Mouse (Mus musculus) kidney, embryonic 14.5 days (tissue): ENCODE data around the gene Trpv5. TPM values are rescaled to one million over a fixed set of nuclear protein-coding genes. Genes with fewer than 3 reads are reported as not detected.
A peak's percentile ranks its signal among the peaks of the same experiment; 100 is the strongest.

ENCODE experiments used
- ATAC-seq: fragments of 200-750 bp; cut with Nextera tagmentation; 2 replicates; pipeline ENCODE4 v1.8.0; 2017; ENCODE audit warnings: moderate number of reproducible peaks, mild to moderate bottlenecking, moderate TSS enrichment, moderate library complexity; ENCODE audit not compliant: low FRiP score, low TSS enrichment
- H3K27ac ChIP-seq: fragments of 300-500 bp; sonication (generic); 2 replicates; pipeline ENCODE4 v1.5.1; 2014; ENCODE audit warnings: low read depth, mild to moderate bottlenecking, low read length, moderate library complexity, mixed read lengths
- H3K27me3 ChIP-seq: fragments of 300-500 bp; sonication (generic); 2 replicates; pipeline ENCODE4 v1.6.1; 2014; ENCODE audit warnings: mild to moderate bottlenecking, low read length; ENCODE audit not compliant: control insufficient read depth, insufficient read depth
- H3K36me3 ChIP-seq: fragments of 300-500 bp; sonication (generic); 2 replicates; pipeline ENCODE4 v1.6.1; 2014; ENCODE audit warnings: low read length, mixed read lengths; ENCODE audit not compliant: control insufficient read depth, insufficient read depth
- H3K4me1 ChIP-seq: fragments of 300-500 bp; sonication (generic); 2 replicates; pipeline ENCODE4 v1.6.1; 2014; ENCODE audit warnings: low read length, mixed read lengths; ENCODE audit not compliant: control insufficient read depth, insufficient read depth
- H3K4me2 ChIP-seq: fragments of 300-500 bp; sonication (generic); replicated peaks from 2 replicates; pipeline ENCODE4 v1.6.1; 2014; ENCODE audit warnings: low read depth, mild to moderate bottlenecking, low read length
- H3K4me3 ChIP-seq: fragments of 300-500 bp; sonication (generic); 2 replicates; pipeline ENCODE4 v1.5.1; 2014; ENCODE audit warnings: mild to moderate bottlenecking, low read length
- H3K9ac ChIP-seq: fragments of 300-500 bp; sonication (generic); 2 replicates; pipeline ENCODE4 v1.6.1; 2014; ENCODE audit warnings: low read depth, mild to moderate bottlenecking, low read length, moderate library complexity
- H3K9me3 ChIP-seq: fragments of 300-500 bp; sonication (generic); 2 replicates; pipeline ENCODE4 v1.6.1; 2016; ENCODE audit warnings: low read length; ENCODE audit not compliant: control insufficient read depth
- WGBS: fragments of 180-500 bp; shearing (Covaris S2); extraction: QIAGEN DNeasy Blood & Tissue Kit; methylation state at CpG from one replicate; pipeline ENCODE4 v1.1.7; 2014; 5-methylcytosine and 5-hydroxymethylcytosine counted together
- polyA plus RNA-seq: library from polyadenylated mRNA; unstranded; fragments of >200 nt; fragmentation: Nextera tagmentation; extraction: Ambion mirVana; gene quantifications from 2 replicates; pipeline ENCODE4 v1.2.1, GENCODE M21; 2014

Gene Trpv5
- polyA plus RNA-seq, 1 experiment from 2014 or later, result 0.16 TPM

GRCm38 (mm10) chr6:41605794-41606104 lies 74.8 kb downstream of the Trpv5 start:
- Histone ChIP-seq H3K9me3 (no peaks in the 10 kb centered on the region), H3K27me3 (no peaks in the 10 kb centered on the region), H3K36me3 (no peaks in the 10 kb centered on the region), H3K9ac (peak overlapping the region; percentile 75), H3K27ac (no peak overlapping the region), H3K4me2 (peak overlapping the region; percentile 93), H3K4me1 (0 out of 2 replicates have a peak, but pooled peaks cover 6% of the 10 kb centered on the region), H3K4me3 (peak overlapping the region; percentile 66)
- 1% methylated on average over 7 of the region's 7 CpGs for WGBS
- peak; percentile 43 for ATAC-seq

GRCm38 (mm10) chr6:41605061-41605793 lies 75.3 kb downstream of the Trpv5 start, which contains the start of gene Ephb6:
Gene Ephb6 (plus strand): TSS chr6:41605482.
- ATAC-seq, result peak; percentile 98
- Histone ChIP-seq H3K4me2 (peak within 1 kb of the TSS; percentile 93), H3K27ac (peak within 1 kb of the TSS; percentile 85), H3K27me3 (no peaks in the 10 kb centered on the region), H3K36me3 (no peaks in the 10 kb centered on the region), H3K4me1 (0 out of 2 replicates have a peak, but pooled peaks cover 6% of the 10 kb centered on the region), H3K9ac (peak within 1 kb of the TSS; percentile 75), H3K4me3 (peak within 1 kb of the TSS; percentile 66), H3K9me3 (no peaks in the 10 kb centered on the region)
- under 1% methylated on average over 53 of the region's 68 CpGs for WGBS

GRCm38 (mm10) chr6:41604401-41605050 lies 76.0 kb downstream of the Trpv5 start:
- WGBS, result under 1% methylated on average over 23 of the region's 23 CpGs
- ATAC-seq, result peak; percentile 67
- Histone ChIP-seq H3K27ac (peak overlapping the region; percentile 85; the same call in 1 of the 2 replicates), H3K36me3 (no peaks in the 10 kb centered on the region), H3K4me1 (0 out of 2 replicates have a peak, but pooled peaks cover 6% of the 10 kb centered on the region), H3K4me2 (peak overlapping the region; percentile 93), H3K9me3 (no peaks in the 10 kb centered on the region), H3K4me3 (peak overlapping the region; percentile 66), H3K27me3 (no peaks in the 10 kb centered on the region), H3K9ac (peak overlapping the region; percentile 75)

Other genes starting within 250 kb of the Trpv5 start
- gene Gm10334, start 234.6 kb downstream of the Trpv5 start, polyA plus RNA-seq, result not detected in 2 replicates
- gene Prss1, start 221.8 kb downstream of the Trpv5 start, polyA plus RNA-seq, result not detected in 2 replicates
- not detected in 2 replicates for gene Prss2, start 159.0 kb downstream of the Trpv5 start, polyA plus RNA-seq
- gene Ephb6, start 75.3 kb downstream of the Trpv5 start, polyA plus RNA-seq, result 9.2 and 11.8 TPM in 2 replicates
- 2.7 and 3.2 TPM in 2 replicates for gene Trpv6, start 44.4 kb downstream of the Trpv5 start, polyA plus RNA-seq
- 0.37 TPM in 1 of 2 replicates, not detected in the other for gene Llcfc1, start 3.7 kb upstream of the Trpv5 start, polyA plus RNA-seq
- gene Kel, start 23.6 kb upstream of the Trpv5 start, polyA plus RNA-seq, result 1.2 and 1.8 TPM in 2 replicates
- not detected in 2 replicates for gene Olfr459, start 94.4 kb upstream of the Trpv5 start, polyA plus RNA-seq
- gene Pip, start 166.8 kb upstream of the Trpv5 start, polyA plus RNA-seq, result not detected in 2 replicates
- not detected in 2 replicates for gene Sval2, start 172.2 kb upstream of the Trpv5 start, polyA plus RNA-seq